Mouse (Mus musculus) stomach, embryonic 15.5 days (tissue): ENCODE data around the gene Tmem60. TPM values are rescaled to one million over a fixed set of nuclear protein-coding genes. Genes with fewer than 3 reads are reported as not detected.

Experiments
- ATAC-seq: fragments of 200-750 bp; cut with Nextera tagmentation; 2 replicates; pipeline ENCODE4 v1.8.0; 2017; ENCODE audit warnings: low read depth, moderate number of reproducible peaks, moderate TSS enrichment; ENCODE audit not compliant: insufficient read depth, low FRiP score
- H3K27ac ChIP-seq: fragments of 300-500 bp; sonication (generic); 2 replicates; pipeline ENCODE4 v1.5.1; 2015; ENCODE audit warnings: mild to moderate bottlenecking, inconsistent platforms
- H3K27me3 ChIP-seq: fragments of 300-500 bp; sonication (generic); replicated peaks from 2 replicates; pipeline ENCODE4 v1.6.1; 2015; ENCODE audit warnings: inconsistent platforms
- H3K36me3 ChIP-seq: fragments of 300-500 bp; sonication (generic); 2 replicates; pipeline ENCODE4 v1.6.1; 2015; ENCODE audit warnings: inconsistent platforms
- H3K4me1 ChIP-seq: fragments of 300-500 bp; sonication (generic); 2 replicates; pipeline ENCODE4 v1.6.1; 2015; ENCODE audit warnings: inconsistent platforms
- H3K4me2 ChIP-seq: fragments of 300-500 bp; sonication (generic); 2 replicates; pipeline ENCODE4 v1.6.1; 2015; ENCODE audit warnings: mild to moderate bottlenecking, inconsistent platforms
- H3K4me3 ChIP-seq: fragments of 300-500 bp; sonication (generic); replicated peaks from 2 replicates; pipeline ENCODE4 v1.5.1; 2015; ENCODE audit warnings: inconsistent platforms
- H3K9ac ChIP-seq: fragments of 300-500 bp; sonication (generic); 2 replicates; pipeline ENCODE4 v1.6.1; 2015; ENCODE audit warnings: inconsistent platforms
- H3K9me3 ChIP-seq: fragments of 300-500 bp; sonication (generic); 2 replicates; pipeline ENCODE4 v1.6.1; 2016; ENCODE audit warnings: inconsistent platforms
- WGBS: fragments of 180-500 bp; shearing (Covaris S2); methylation state at CpG from one replicate; pipeline ENCODE4 v1.1.7; 2015; 5-methylcytosine and 5-hydroxymethylcytosine counted together
- polyA plus RNA-seq: library from polyadenylated mRNA; unstranded; fragments of >200 nt; fragmentation: Nextera tagmentation; extraction: Ambion mirVana; gene quantifications from 2 replicates; pipeline ENCODE4 v1.2.1, GENCODE M21; 2015

The Tmem60 gene
- polyA plus RNA-seq, 1 experiment from 2014 or later, result 53.1 TPM

DNA sequence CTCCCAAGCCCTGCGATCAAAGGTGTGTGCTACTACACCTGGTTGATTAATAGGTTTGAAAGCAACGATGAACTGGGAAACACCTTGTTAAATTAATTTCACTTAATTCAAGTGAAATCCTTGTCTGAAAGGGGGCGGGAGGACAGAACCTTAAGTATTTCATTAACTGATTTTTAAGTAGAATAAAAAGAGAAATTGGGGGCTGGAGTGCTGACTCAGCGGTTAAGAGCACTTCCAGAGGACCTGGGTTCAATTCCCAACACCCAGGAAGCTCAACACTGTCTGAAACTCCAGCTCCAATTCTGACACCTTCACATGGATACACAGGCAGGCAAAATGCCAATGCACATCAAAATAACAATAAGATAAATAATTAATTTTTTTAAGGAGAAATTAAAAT lies 37.0 kb downstream of the Tmem60 start:
- Histone ChIP-seq H3K36me3 (no peaks in the 10 kb centered on the region), H3K27me3 (no peaks in the 10 kb centered on the region), H3K4me1 (no peaks in the 10 kb centered on the region), H3K9me3 (no peaks in the 10 kb centered on the region), H3K9ac (no peak overlapping the region), H3K4me3 (no peak overlapping the region), H3K4me2 (no peak overlapping the region), H3K27ac (no peak overlapping the region)
- 95% methylated on average over 4 of the region's 4 CpGs for WGBS
- no peak for ATAC-seq

DNA sequence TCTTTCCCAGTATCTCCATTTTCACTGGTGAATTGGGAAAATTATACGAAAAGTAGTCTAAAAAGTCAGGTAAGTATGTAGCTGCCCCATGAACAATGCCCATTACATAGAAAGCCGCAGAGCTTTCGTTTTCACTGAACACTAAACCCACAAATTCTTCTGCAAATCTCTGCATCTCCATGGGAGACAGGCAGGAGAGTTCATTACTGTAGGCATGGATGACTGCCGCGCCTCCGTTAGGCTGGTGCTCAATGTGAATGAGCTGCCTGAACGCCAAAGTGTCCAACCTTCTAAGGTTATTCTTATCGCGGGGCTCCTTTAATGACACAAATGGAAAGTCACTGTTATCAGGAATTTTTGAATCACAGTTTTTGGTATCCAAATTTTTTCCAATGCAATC lies 37.6 kb downstream of the Tmem60 start:
- Histone ChIP-seq H3K27ac (no peak overlapping the region), H3K4me1 (no peaks in the 10 kb centered on the region), H3K4me2 (no peak overlapping the region), H3K27me3 (no peaks in the 10 kb centered on the region), H3K9ac (no peak overlapping the region), H3K9me3 (no peaks in the 10 kb centered on the region), H3K4me3 (no peak overlapping the region), H3K36me3 (no peaks in the 10 kb centered on the region)
- ATAC-seq, result no peak
- WGBS, result 91% methylated on average over 9 of the region's 9 CpGs

DNA sequence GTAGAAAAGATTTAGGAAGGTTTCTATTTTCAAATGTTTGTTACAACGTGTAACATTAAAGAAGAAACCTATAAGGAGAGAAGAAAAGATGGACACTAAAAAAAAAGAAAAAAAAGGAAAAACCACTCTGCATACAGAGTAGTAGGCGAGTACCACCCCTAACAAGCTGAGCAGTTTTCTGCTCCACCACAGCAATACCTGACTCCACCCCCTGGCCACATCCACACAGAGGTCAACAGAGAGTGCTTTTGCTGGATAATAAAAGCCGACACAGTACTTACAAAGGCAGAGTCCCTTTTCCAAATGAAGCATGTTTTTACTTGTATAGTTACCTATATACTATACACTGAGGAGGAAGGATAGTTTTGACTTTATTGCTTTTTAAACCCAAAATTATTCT lies 42.6 kb downstream of the Tmem60 start:
- Histone ChIP-seq H3K36me3 (no peaks in the 10 kb centered on the region), H3K4me3 (no peak overlapping the region), H3K9ac (no peak overlapping the region), H3K9me3 (no peaks in the 10 kb centered on the region), H3K4me1 (no peaks in the 10 kb centered on the region), H3K27me3 (no peaks in the 10 kb centered on the region), H3K27ac (no peak overlapping the region), H3K4me2 (no peak overlapping the region)
- no peak for ATAC-seq
- 71% methylated on average over 3 of the region's 3 CpGs for WGBS

DNA sequence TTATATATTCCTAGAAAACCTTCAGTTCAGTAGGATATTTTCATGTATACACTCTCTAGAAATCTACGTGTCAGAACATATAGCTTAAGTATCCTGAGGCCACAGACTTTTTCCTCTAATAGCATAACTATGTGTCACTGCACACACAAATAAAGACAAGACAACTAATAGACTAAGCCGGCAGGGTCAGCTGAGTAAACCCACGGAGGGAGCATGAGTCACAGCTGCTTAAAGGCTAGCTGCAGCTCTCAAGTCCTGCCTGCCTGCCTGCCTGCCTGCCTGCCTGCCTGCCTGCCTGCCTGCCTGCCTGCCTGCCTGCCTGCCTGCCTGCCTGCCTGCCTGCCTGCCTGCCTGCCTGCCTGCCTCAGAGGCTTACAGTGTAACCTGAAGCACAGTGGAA lies 43.5 kb downstream of the Tmem60 start:
- H3K9me3 ChIP-seq, result no peaks in the 10 kb centered on the region
- no peaks in the 10 kb centered on the region for H3K36me3 ChIP-seq

DNA sequence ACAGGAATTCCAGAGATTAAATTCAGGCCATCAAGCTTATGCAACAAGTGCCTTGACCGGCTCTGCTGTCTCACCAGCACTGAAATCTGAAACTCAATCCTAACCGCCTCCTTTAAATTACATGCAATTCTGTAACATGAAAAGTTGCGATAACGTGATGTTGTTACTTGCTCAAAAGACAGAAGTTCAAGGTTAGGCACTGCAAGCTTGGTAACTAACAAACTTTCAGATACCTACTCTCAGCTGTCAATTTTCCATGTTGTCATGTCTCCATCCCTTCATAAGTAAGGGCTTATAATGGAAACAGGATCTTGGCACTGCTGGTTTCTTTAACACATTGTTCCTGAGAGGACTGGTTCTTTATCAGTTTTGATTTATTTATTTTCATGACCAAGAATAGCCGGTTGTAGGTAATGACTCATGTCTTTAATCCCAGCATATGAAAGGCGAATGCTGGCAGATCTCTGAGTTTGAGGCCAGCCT lies 47.7 kb downstream of the Tmem60 start:
- Histone ChIP-seq H3K27ac (0 out of 2 replicates have a peak overlapping the region, but pooled peaks have one; percentile 36), H3K4me2 (no peak overlapping the region), H3K4me3 (no peak overlapping the region), H3K9me3 (no peaks in the 10 kb centered on the region), H3K36me3 (no peaks in the 10 kb centered on the region), H3K27me3 (no peaks in the 10 kb centered on the region), H3K9ac (no peak overlapping the region), H3K4me1 (0 out of 2 replicates have a peak, but pooled peaks cover 4% of the 10 kb centered on the region)
- peak; percentile 39; the same call in 1 of the 2 replicates for ATAC-seq
- WGBS, result 55% methylated on average over 6 of the region's 6 CpGs

More for the DNA sequence above, 43.5 kb downstream of the Tmem60 start:
- Histone ChIP-seq H3K4me1 (0 out of 2 replicates have a peak, but pooled peaks cover 4% of the 10 kb centered on the region), H3K27ac (no peak overlapping the region), H3K9ac (no peak overlapping the region), H3K4me3 (no peak overlapping the region), H3K4me2 (no peak overlapping the region), H3K27me3 (no peaks in the 10 kb centered on the region)
- 67% methylated on average over 3 of the region's 3 CpGs for WGBS
- no peak for ATAC-seq

DNA sequence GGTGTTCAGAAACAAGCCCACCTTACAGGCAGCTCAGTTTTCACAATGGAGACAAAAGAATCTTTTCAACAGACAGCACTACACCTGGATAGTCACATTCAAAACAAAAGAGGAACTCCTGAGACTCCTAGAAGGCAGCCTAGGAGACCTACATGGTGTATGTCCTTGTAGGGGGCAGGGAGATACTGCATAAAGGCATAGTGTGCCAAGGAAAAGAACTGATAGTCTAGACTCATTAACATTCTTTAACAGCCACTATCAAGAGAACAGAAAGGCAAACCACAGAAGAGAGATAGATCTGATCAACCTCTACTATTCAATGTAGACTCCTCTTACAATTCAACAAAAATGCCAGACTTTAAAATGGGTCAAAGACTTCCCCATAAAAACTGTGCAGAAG lies 48.4 kb downstream of the Tmem60 start:
- no peaks in the 10 kb centered on the region for H3K9me3 ChIP-seq
- H3K36me3 ChIP-seq, result no peaks in the 10 kb centered on the region
- H3K27me3 ChIP-seq, result no peaks in the 10 kb centered on the region
- H3K9ac ChIP-seq, result no peak overlapping the region
- H3K27ac ChIP-seq, result peak overlapping the region; percentile 36; the same call in 1 of the 2 replicates
- 0 out of 2 replicates have a peak, but pooled peaks cover 4% of the 10 kb centered on the region for H3K4me1 ChIP-seq
- H3K4me2 ChIP-seq, result no peak overlapping the region
- no peak for ATAC-seq
- H3K4me3 ChIP-seq, result no peak overlapping the region

DNA sequence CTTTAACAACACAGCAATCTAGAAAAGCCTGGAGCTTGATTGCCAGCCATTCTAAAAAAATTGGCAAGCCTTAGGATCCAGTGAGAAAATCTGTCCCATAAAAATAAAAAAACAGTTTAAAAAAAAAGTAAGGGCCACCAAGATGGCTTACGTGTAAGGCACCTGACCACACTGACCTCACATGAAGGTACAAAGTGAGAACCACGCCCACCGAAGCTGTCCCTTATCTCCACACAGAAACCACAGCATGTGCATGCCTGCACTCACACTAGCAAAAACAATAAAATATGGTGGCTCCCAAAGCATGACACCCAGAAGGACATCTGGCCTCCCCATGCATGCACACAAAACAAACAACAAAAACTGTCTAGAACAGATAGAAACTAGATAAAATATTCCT lies 49.3 kb downstream of the Tmem60 start:
- Histone ChIP-seq H3K36me3 (no peaks in the 10 kb centered on the region), H3K4me1 (0 out of 2 replicates have a peak, but pooled peaks cover 4% of the 10 kb centered on the region), H3K9ac (no peak overlapping the region), H3K27ac (no peak overlapping the region), H3K27me3 (no peaks in the 10 kb centered on the region), H3K4me2 (no peak overlapping the region), H3K9me3 (no peaks in the 10 kb centered on the region), H3K4me3 (no peak overlapping the region)
- ATAC-seq, result peak; percentile 56; the same call in 1 of the 2 replicates
- 70% methylated on average over 3 of the region's 3 CpGs for WGBS

DNA sequence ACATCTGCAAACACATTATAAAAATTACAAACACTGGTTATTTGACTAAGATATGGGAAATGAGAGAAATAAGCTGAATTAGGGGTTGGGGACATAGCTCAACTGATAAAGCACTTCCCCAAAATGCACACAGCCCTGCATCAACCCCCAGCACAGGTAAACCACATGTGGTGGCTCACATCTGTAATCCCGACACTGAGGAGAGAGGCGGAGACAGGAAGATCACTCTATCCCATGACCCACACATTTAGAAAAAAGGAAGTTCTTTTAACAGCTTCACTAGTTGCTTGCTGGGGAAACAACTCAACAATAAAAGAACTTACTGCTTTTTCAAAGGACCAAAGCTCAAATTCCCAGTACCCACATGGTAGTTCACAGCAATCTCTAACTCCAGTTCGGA lies 50.6 kb downstream of the Tmem60 start:
- Histone ChIP-seq H3K9ac (no peak overlapping the region), H3K4me2 (no peak overlapping the region), H3K4me1 (0 out of 2 replicates have a peak, but pooled peaks cover 4% of the 10 kb centered on the region), H3K9me3 (no peaks in the 10 kb centered on the region), H3K36me3 (no peaks in the 10 kb centered on the region), H3K27ac (no peak overlapping the region), H3K27me3 (no peaks in the 10 kb centered on the region), H3K4me3 (no peak overlapping the region)
- no peak for ATAC-seq
- WGBS, result 75% methylated on average over 3 of the region's 3 CpGs

DNA sequence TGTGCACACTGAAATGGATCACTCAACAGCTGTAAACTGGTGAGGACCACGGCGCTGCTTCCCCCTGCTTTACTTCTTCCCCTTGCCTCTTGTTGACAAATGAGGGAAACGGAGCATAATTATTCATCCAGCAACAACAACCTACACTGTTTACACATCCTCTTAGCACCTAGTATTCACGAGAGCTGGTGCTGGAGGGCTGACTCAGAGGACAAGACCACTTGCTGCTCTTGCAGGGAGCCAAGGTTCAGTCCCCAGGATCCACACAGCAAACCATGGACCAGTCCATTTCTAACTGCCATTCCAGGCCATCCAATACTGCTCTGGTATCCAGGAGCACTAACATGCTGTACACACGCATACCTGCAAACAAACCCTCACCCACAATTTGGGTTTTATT lies 53.9 kb downstream of the Tmem60 start:
- Histone ChIP-seq H3K9ac (no peak overlapping the region), H3K4me2 (no peak overlapping the region), H3K36me3 (no peaks in the 10 kb centered on the region; the same call in 1 of the 2 replicates), H3K4me3 (no peak overlapping the region), H3K4me1 (peaks cover 3% of the 10 kb centered on the region; the same call in 1 of the 2 replicates), H3K9me3 (no peaks in the 10 kb centered on the region), H3K27ac (no peak overlapping the region), H3K27me3 (no peaks in the 10 kb centered on the region)
- no peak for ATAC-seq
- WGBS, result 56% methylated on average over 5 of the region's 5 CpGs

Other genes with a start within 250 kb of the Tmem60 start
- gene Phtf2, start 67 bp upstream of the Tmem60 start, polyA plus RNA-seq, result 10.6 and 12.0 TPM in 2 replicates
- 5.2 and 5.4 TPM in 2 replicates for gene Rsbn1l, start 74.2 kb downstream of the Tmem60 start, polyA plus RNA-seq
- gene Ptpn12, start 173.7 kb downstream of the Tmem60 start, polyA plus RNA-seq, result 16.1 and 18.9 TPM in 2 replicates